ENCODE assay signal across 8 mouse cellular contexts in the genomic region with DNA sequence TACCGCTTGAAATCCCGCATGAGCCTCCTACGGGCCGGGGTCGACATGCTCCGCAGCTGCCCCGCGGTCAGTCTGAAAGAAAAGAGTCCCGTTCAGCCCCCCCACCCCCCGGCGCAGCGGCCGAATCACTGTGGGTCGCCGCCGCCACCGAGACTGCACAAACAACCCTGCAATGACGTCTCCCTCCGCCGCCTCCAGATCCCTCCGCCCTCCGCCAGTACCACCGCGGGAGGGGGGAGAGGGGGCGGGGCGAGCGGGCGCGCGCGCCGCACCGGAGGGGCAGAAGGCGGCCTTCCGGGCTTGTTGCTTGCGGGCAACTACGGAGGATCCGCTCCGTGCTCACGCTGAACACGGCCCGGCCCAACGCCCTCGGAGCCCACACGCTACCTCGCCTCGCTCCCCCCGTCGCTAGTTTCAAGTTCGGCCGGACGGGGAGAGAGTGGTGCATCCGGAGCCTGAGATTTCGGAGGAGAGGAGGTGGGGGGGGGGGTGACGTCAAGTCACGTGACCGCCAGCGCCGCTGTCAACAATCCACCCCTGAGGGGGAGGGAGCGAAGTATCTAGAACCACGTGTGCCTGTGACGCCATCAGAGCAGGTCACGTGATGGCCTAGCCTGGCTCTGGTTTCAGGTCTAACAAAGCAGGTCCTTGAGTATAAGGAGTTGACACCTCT. TPM values are rescaled to one million over a fixed set of nuclear protein-coding genes. Genes with fewer than 3 reads are reported as not detected.
DNase-seq lines count a peak whose midpoint lies in the region; ATAC-seq and TF ChIP-seq lines count a peak whose summit lies in the region.

Ube2b (minus strand) TSS at position 473 of the 673 bp plus-strand sequence.

- DNase-seq in MEL (ENCODE audit: low read depth, low spot score) = peak; percentile 100
- DNase-seq in cerebellum, adult 2 months = peak; percentile 96 to 98
- DNase-seq in forebrain, postnatal 0 days = peak; percentile 98
- peak; percentile 96 for DNase-seq in heart, postnatal 4 days
- peak; percentile 96 to 97 for DNase-seq in layer of hippocampus, adult 8-10 months (ENCODE audit: low spot score in 2 of 2)
- DNase-seq in ovary, adult 18-20 months (ENCODE audit: low spot score) = peak; percentile 93
- DNase-seq in thymus, postnatal 0 days (ENCODE audit: low spot score) = peak; percentile 98

- H3K79me2 ChIP-seq in MEL (ENCODE audit: control insufficient read depth, insufficient read depth, low read length, poor library complexity) = peaks cover 24% of the 10 kb centered on the region

- no peaks in the 10 kb centered on the region for H3K27me3 ChIP-seq in MEL (ENCODE audit: control insufficient read depth in 1 of 2, insufficient read depth in 2 of 2, low read length in 2 of 2)
- no peaks in the 10 kb centered on the region for H3K27me3 ChIP-seq in cerebellum, adult 2 months (ENCODE audit: control insufficient read depth, insufficient read depth, low read length)
- no peaks in the 10 kb centered on the region for H3K27me3 ChIP-seq in forebrain, postnatal 0 days (ENCODE audit: insufficient read depth, low read length)
- no peaks in the 10 kb centered on the region for H3K27me3 ChIP-seq in lung, embryonic 15.5 days

- ATAC-seq in forebrain, postnatal 0 days = peak; percentile 88
- ATAC-seq in lung, embryonic 15.5 days (ENCODE audit: borderline replicate concordance, extremely low read depth, low FRiP score, low TSS enrichment) = peak; percentile 85

- no peak for TF ChIP-seq RAD21 in MEL (IDR thresholded peaks at IDR 0.05; ENCODE audit: low read depth, low read length)

- H3K27ac ChIP-seq in MEL (ENCODE audit: control insufficient read depth, low read depth, low read length) = peak within 1 kb of the TSS; percentile 37
- H3K27ac ChIP-seq in cerebellum, adult 2 months (ENCODE audit: insufficient read depth, low read length) = peak within 1 kb of the TSS; percentile 99
- H3K27ac ChIP-seq in forebrain, postnatal 0 days (ENCODE audit: low read depth, low read length) = peak within 1 kb of the TSS; percentile 92
- H3K27ac ChIP-seq in lung, embryonic 15.5 days = peak within 1 kb of the TSS; percentile 98

- H3K9ac ChIP-seq in MEL (ENCODE audit: control insufficient read depth, low read depth, low read length, poor library complexity, severe bottlenecking) = peak within 1 kb of the TSS; percentile 84
- peak within 1 kb of the TSS; percentile 97 for H3K9ac ChIP-seq in forebrain, postnatal 0 days
- H3K9ac ChIP-seq in lung, embryonic 15.5 days = peak within 1 kb of the TSS; percentile 93

- H3K4me1 ChIP-seq in MEL (ENCODE audit: control insufficient read depth in 1 of 2, insufficient read depth in 2 of 2, low read length in 2 of 2) = peaks cover 2 to 10% of the 10 kb centered on the region in 2 experiments; a peak in 3 of 4 replicates
- H3K4me1 ChIP-seq in cerebellum, adult 2 months (ENCODE audit: control insufficient read depth, insufficient read depth, low read length) = peaks cover 6% of the 10 kb centered on the region; the same call in 1 of the 2 replicates
- H3K4me1 ChIP-seq in forebrain, postnatal 0 days (ENCODE audit: insufficient read depth) = peaks cover 21% of the 10 kb centered on the region
- peaks cover 38% of the 10 kb centered on the region for H3K4me1 ChIP-seq in lung, embryonic 15.5 days

- WGBS in cerebellum, adult 2 months = under 1% methylated on average over 57 of the region's 63 CpGs
- under 1% methylated on average over 59 of the region's 63 CpGs for WGBS in forebrain, postnatal 0 days
- WGBS in lung, embryonic 15.5 days = under 1% methylated on average over 63 of the region's 63 CpGs

- H3K4me2 ChIP-seq in forebrain, postnatal 0 days (ENCODE audit: low read depth) = peak within 1 kb of the TSS; percentile 83
- peak within 1 kb of the TSS; percentile 69 for H3K4me2 ChIP-seq in lung, embryonic 15.5 days

- peak; percentile 70 to 76 for TF ChIP-seq POLR2A in MEL (IDR thresholded peaks at IDR 0.05; ENCODE audit: control insufficient read depth in 1 of 2, insufficient read depth in 1 of 2, low read depth in 1 of 2, low read length in 2 of 2, poor library complexity in 1 of 2)
- peak; percentile 71 for TF ChIP-seq POLR2A in cerebellum, adult 2 months (IDR thresholded peaks at IDR 0.05; ENCODE audit: borderline replicate concordance, insufficient read depth, low read length)

- TF ChIP-seq EP300 in MEL (IDR thresholded peaks at IDR 0.05; ENCODE audit: low read depth in 1 of 2, low read length in 2 of 2) = no peak; a peak in 1 of 4 replicates

- H3K9me3 ChIP-seq in MEL (replicated peaks; ENCODE audit: insufficient read depth, low read length) = no peaks in the 10 kb centered on the region
- no peaks in the 10 kb centered on the region for H3K9me3 ChIP-seq in forebrain, postnatal 0 days (ENCODE audit: low read length)
- no peaks in the 10 kb centered on the region for H3K9me3 ChIP-seq in lung, embryonic 15.5 days

- peaks cover 3 to 29% of the 10 kb centered on the region in 2 experiments for H3K36me3 ChIP-seq in MEL (ENCODE audit: control insufficient read depth in 1 of 2, insufficient read depth in 2 of 2, low read length in 2 of 2)
- H3K36me3 ChIP-seq in forebrain, postnatal 0 days (ENCODE audit: insufficient read depth) = peaks cover 24% of the 10 kb centered on the region
- peaks cover 23% of the 10 kb centered on the region for H3K36me3 ChIP-seq in lung, embryonic 15.5 days

- H3K4me3 ChIP-seq in MEL (ENCODE audit: control insufficient read depth in 1 of 2, insufficient read depth in 1 of 2, low read depth in 2 of 2, low read length in 2 of 2) = peak within 1 kb of the TSS; percentile 84 to 93
- peak within 1 kb of the TSS; percentile 82 for H3K4me3 ChIP-seq in cerebellum, adult 2 months (replicated peaks; ENCODE audit: insufficient read depth, low read depth, low read length)
- H3K4me3 ChIP-seq in forebrain, postnatal 0 days (ENCODE audit: low read depth, low read length) = peak within 1 kb of the TSS; percentile 95
- H3K4me3 ChIP-seq in lung, embryonic 15.5 days = peak within 1 kb of the TSS; percentile 93

- TF ChIP-seq CTCF in MEL (IDR thresholded peaks at IDR 0.05 in 2 of 3, conservative IDR thresholded peaks at IDR 0.05 in 1 of 3; ENCODE audit: control insufficient read depth in 1 of 3, insufficient read depth in 1 of 3, low read depth in 2 of 3, low read length in 3 of 3, poor library complexity in 1 of 3, severe bottlenecking in 1 of 3) = no peak
- no peak for TF ChIP-seq CTCF in cerebellum, adult 2 months (IDR thresholded peaks at IDR 0.05; ENCODE audit: borderline replicate concordance, insufficient read depth, low read depth, low read length)
- no peak for TF ChIP-seq CTCF in forebrain, postnatal 0 days (IDR thresholded peaks at IDR 0.05; ENCODE audit: low read depth)

TF ChIP-seq in MEL, 35 proteins besides CTCF, POLR2A, EP300 and RAD21 (continues in another document):
- TF ChIP-seq GATA1 (IDR thresholded peaks at IDR 0.05; ENCODE audit: low read depth, low read length) (no peak), HCFC1 (IDR thresholded peaks at IDR 0.05; ENCODE audit: low read depth, low read length) (peak; percentile 78), MYC (IDR thresholded peaks at IDR 0.05; ENCODE audit: low read depth, low read length) (peak; percentile 93), SIN3A (IDR thresholded peaks at IDR 0.05; ENCODE audit: low read length) (peak; percentile 99), NELFE (IDR thresholded peaks at IDR 0.05; ENCODE audit: low read depth, low read length) (peak; percentile 74), UBTF (IDR thresholded peaks at IDR 0.05; ENCODE audit: borderline replicate concordance, insufficient read depth, low read depth, low read length) (no peak), NRF1 (IDR thresholded peaks at IDR 0.05; ENCODE audit: insufficient read depth, low read depth, low read length, poor library complexity, severe bottlenecking) (peak; percentile 46; the same call in 1 of the 2 replicates), POLR2AphosphoS2 (IDR thresholded peaks at IDR 0.05; ENCODE audit: low read length) (peak; percentile 20; the same call in 1 of the 2 replicates), TCF12 (IDR thresholded peaks at IDR 0.05; ENCODE audit: low read depth, low read length) (peak; percentile 76), GABPA (IDR thresholded peaks at IDR 0.05; ENCODE audit: low read depth, low read length) (no peak), E2F4 (IDR thresholded peaks at IDR 0.05; ENCODE audit: borderline replicate concordance, low read depth, low read length) (no peak), USF2 (IDR thresholded peaks at IDR 0.05; ENCODE audit: borderline replicate concordance in 1 of 2, insufficient read depth in 1 of 2, low read depth in 1 of 2, low read length in 2 of 2) (peak; percentile 99 to 100), RCOR1 (IDR thresholded peaks at IDR 0.05; ENCODE audit: low read depth, low read length) (peak; percentile 50), MAX (IDR thresholded peaks at IDR 0.05; ENCODE audit: low read length) (peak; percentile 100), BHLHE40 (IDR thresholded peaks at IDR 0.05; ENCODE audit: borderline replicate concordance, low read depth, low read length) (peak; percentile 95), MAZ (IDR thresholded peaks at IDR 0.05; ENCODE audit: low read depth, low read length) (peak; percentile 98), CHD1 (IDR thresholded peaks at IDR 0.05; ENCODE audit: low read depth, low read length) (peak; percentile 99), SMC3 (IDR thresholded peaks at IDR 0.05; ENCODE audit: low read depth, low read length) (no peak), MEF2A (IDR thresholded peaks at IDR 0.05; ENCODE audit: extremely low read depth, insufficient replicate concordance, low read depth, low read length, poor library complexity, severe bottlenecking) (no peak), JUND (IDR thresholded peaks at IDR 0.05; ENCODE audit: low read depth, low read length) (no peak), MXI1 (IDR thresholded peaks at IDR 0.05; ENCODE audit: low read depth, low read length) (peak; percentile 95), ZKSCAN1 (IDR thresholded peaks at IDR 0.05; ENCODE audit: low read depth, low read length) (no peak; the same call in 1 of the 2 replicates), ETS1 (IDR thresholded peaks at IDR 0.05; ENCODE audit: low read depth, low read length) (peak; percentile 90)

RNA-seq across cellular contexts. Expression of gene Ube2b, which starts in this region (rescaled TPM):
- 35.4 and 39.5 TPM in 2 replicates for total RNA-seq in MEL (2012; rRNA removed)
- polyA plus RNA-seq in MEL (2012; ENCODE audit: insufficient read depth in 1 of 2, insufficient read length in 2 of 2, low read depth in 1 of 2, low replicate concordance in 2 of 2, missing spikeins in 1 of 2) = 100 to 1,000 TPM in 1 of 2 experiments, not detected in 1; 112 TPM
- polyA plus RNA-seq in cerebellum, adult 2 months (2012; rRNA removed) = 162 and 170 TPM in 2 replicates
- total RNA-seq in forebrain, postnatal 0 days (2014; rRNA removed) = 148 and 162 TPM in 2 replicates
- 244 and 249 TPM in 2 replicates for polyA plus RNA-seq in forebrain, postnatal 0 days (2015; fragmentation: Nextera tagmentation; extraction: Ambion mirVana)
- total RNA-seq in heart, postnatal 4 days (2021) = 100 to 1,000 TPM; 137 to 153 TPM
- total RNA-seq in layer of hippocampus, adult 8-10 months (2022) = 100 to 1,000 TPM; 162 to 207 (median 179) TPM
- 214 and 215 TPM in 2 replicates for polyA plus RNA-seq in lung, embryonic 15.5 days (2015; fragmentation: Nextera tagmentation; extraction: Ambion mirVana)
- 287 and 292 TPM in 2 replicates for polyA plus RNA-seq in thymus, postnatal 0 days (2015; fragmentation: Nextera tagmentation; extraction: Ambion mirVana)

Comparison
In these comparisons a context has a peak if more than half of its experiments do, and no peak if none do; other contexts are left out.
1. Peak in every context shown above with its lines: DNase-seq, ATAC-seq, H3K4me3 ChIP-seq and H3K27ac ChIP-seq.
2. H3K27ac ChIP-seq: peak in every context shown above with its lines; median percentile 99 in cerebellum, adult 2 months; 98 in lung, embryonic 15.5 days; 92 in forebrain, postnatal 0 days; 37 in MEL.